Mouse (Mus musculus): ENCODE measurements around the gene Rad9a. TPM values are rescaled to one million over a fixed set of nuclear protein-coding genes. Genes with fewer than 3 reads are reported as not detected.

Rad9a gene
- polyA plus RNA-seq, 1 experiment: 33.3 TPM

DNA sequence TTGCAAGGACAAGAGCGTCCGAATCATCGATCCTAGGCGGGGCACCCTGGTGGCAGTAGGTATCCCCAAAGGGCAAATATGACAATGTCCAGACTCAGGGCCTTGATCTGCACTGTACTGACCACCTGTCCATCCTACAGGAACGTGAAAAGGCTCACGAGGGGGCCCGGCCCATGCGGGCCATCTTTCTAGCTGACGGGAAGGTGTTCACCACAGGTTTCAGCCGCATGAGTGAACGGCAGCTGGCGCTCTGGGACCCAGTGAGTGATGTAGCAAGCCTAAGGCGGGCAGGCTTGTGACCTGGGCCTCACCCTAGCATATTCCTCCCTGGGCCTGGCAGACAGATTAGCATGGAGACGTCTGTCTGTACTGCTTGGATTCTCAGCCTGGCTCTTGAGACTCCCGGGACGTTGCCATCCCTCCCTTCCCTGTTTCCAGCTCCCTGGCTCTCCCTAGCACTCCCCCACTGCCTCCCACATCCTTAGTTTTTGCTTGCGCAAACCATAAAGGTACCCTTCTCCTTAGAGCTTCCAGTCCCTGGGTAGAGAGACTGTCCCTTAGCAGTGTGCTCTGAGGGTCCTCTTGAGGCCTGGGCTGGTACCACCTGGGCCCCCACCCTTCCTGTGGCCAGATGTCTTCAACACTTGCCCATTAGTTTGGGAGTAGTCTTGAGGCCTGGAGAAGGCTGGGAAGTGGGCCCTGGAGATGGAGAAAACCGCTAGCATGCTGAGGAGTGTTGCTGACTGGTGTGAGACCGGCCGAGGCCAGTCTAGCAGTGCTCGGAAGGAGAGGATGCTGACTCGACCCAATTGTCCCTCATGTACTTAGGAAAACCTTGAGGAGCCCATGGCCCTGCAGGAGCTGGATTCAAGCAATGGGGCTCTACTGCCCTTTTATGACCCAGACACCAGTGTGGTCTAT, 50.6 kb downstream of the Rad9a start:
- peaks cover 32% of the 10 kb centered on the region for H3K36me3 ChIP-seq (ENCODE audit: control insufficient read depth, insufficient read depth)
- peaks cover 15% of the 10 kb centered on the region for H3K79me3 ChIP-seq (ENCODE audit: low read depth)
- no peak overlapping the region for H3ac ChIP-seq (ENCODE audit: control insufficient read depth, insufficient read length, low read depth)
- peaks cover 28% of the 10 kb centered on the region for H3K79me2 ChIP-seq (ENCODE audit: control insufficient read depth, insufficient read depth)
- no peaks in the 10 kb centered on the region for H3K27me3 ChIP-seq (ENCODE audit: control insufficient read depth, insufficient read depth, insufficient read length)
- TF ChIP-seq MYOG (IDR thresholded peaks at IDR 0.05; ENCODE audit: control insufficient read depth, extremely low read depth, insufficient read length): no peak
- no peak for TF ChIP-seq USF1 (IDR thresholded peaks at IDR 0.05; ENCODE audit: low read depth)
- TF ChIP-seq FOSL1 (IDR thresholded peaks at IDR 0.05; ENCODE audit: insufficient read depth, low read length, poor library complexity, severe bottlenecking): no peak
- TF ChIP-seq MAX (IDR thresholded peaks at IDR 0.05): no peak
- TF ChIP-seq CEBPB (IDR thresholded peaks at IDR 0.05; ENCODE audit: low read depth): no peak
- no peak for TF ChIP-seq CTCF (IDR thresholded peaks at IDR 0.05; ENCODE audit: control insufficient read depth, insufficient read depth, insufficient read length)
- no peak for TF ChIP-seq MYOD1 (IDR thresholded peaks at IDR 0.05; ENCODE audit: control insufficient read depth, insufficient read length, low read depth)
- H3K4me3 ChIP-seq (ENCODE audit: insufficient read depth, poor library complexity, severe bottlenecking): no peak overlapping the region

DNA sequence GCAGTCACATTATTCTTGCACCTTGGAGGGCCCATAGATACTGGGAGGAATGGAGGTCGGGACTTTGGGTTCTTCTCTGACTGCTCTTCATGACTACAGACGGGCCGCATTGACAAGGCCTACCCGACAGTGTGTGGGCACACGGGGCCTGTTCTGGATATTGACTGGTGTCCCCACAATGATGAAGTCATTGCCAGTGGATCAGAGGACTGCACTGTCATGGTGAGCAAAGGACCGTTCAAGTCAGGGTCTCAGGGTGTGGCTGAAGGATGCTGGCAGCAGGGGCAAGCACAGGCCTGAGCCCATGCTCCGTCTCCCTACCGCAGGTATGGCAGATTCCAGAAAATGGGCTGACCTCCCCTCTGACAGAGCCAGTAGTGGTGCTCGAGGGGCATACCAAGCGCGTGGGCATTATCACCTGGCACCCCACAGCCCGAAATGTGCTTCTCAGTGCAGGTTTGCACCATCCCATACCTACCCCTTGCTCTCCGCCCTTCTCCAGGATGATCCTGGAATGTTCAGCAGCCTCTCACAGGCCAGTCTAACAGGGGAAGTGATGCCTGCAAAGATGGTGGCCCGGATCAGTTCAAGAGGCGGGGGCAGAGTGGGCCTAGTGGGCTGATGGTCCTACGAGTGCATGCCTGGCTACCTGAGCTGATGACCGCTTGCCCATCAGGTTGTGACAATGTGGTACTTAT, 51.5 kb downstream of the Rad9a start:
- peaks cover 27% of the 10 kb centered on the region for H3K36me3 ChIP-seq (ENCODE audit: control insufficient read depth, insufficient read depth)
- H3ac ChIP-seq (ENCODE audit: control insufficient read depth, insufficient read length, low read depth): no peak overlapping the region
- peaks cover 15% of the 10 kb centered on the region for H3K79me3 ChIP-seq (ENCODE audit: low read depth)
- no peaks in the 10 kb centered on the region for H3K27me3 ChIP-seq (ENCODE audit: control insufficient read depth, insufficient read depth, insufficient read length)
- TF ChIP-seq USF1 (IDR thresholded peaks at IDR 0.05; ENCODE audit: low read depth) (no peak), FOSL1 (IDR thresholded peaks at IDR 0.05; ENCODE audit: insufficient read depth, low read length, poor library complexity, severe bottlenecking) (no peak), CTCF (IDR thresholded peaks at IDR 0.05; ENCODE audit: control insufficient read depth, insufficient read depth, insufficient read length) (no peak), MAX (IDR thresholded peaks at IDR 0.05) (no peak), CEBPB (IDR thresholded peaks at IDR 0.05; ENCODE audit: low read depth) (no peak), MYOG (IDR thresholded peaks at IDR 0.05; ENCODE audit: control insufficient read depth, extremely low read depth, insufficient read length) (no peak), MYOD1 (IDR thresholded peaks at IDR 0.05; ENCODE audit: control insufficient read depth, insufficient read length, low read depth) (no peak)
- H3K4me3 ChIP-seq (ENCODE audit: insufficient read depth, poor library complexity, severe bottlenecking): peak overlapping the region; percentile 74
- peaks cover 28% of the 10 kb centered on the region for H3K79me2 ChIP-seq (ENCODE audit: control insufficient read depth, insufficient read depth)

DNA sequence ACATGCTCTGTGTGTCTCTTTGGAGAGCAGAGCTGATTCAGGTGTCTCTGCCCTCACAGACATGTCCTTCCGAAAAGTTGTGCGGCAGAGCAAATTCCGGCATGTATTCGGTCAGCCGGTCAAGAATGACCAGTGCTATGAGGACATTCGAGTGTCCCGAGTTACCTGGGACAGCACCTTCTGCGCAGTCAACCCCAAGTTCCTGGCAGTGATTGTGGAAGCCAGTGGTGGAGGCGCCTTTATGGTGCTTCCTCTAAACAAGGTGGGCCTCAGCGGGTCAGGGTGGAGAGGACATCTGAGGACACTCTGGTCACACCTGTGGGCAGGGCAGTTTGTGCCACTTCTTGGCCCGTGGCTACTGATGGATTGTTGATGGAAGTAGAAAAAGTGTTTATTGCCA, 52.2 kb downstream of the Rad9a start:
- Histone ChIP-seq H3K79me3 (ENCODE audit: low read depth) (peaks cover 15% of the 10 kb centered on the region), H3ac (ENCODE audit: control insufficient read depth, insufficient read length, low read depth) (peak overlapping the region; percentile 97), H3K4me3 (ENCODE audit: insufficient read depth, poor library complexity, severe bottlenecking) (peak overlapping the region; percentile 74), H3K79me2 (ENCODE audit: control insufficient read depth, insufficient read depth) (peaks cover 28% of the 10 kb centered on the region), H3K27me3 (ENCODE audit: control insufficient read depth, insufficient read depth, insufficient read length) (no peaks in the 10 kb centered on the region), H3K36me3 (ENCODE audit: control insufficient read depth, insufficient read depth) (peaks cover 27% of the 10 kb centered on the region)
- TF ChIP-seq USF1 (IDR thresholded peaks at IDR 0.05; ENCODE audit: low read depth): no peak
- no peak for TF ChIP-seq MYOG (IDR thresholded peaks at IDR 0.05; ENCODE audit: control insufficient read depth, extremely low read depth, insufficient read length)
- TF ChIP-seq FOSL1 (IDR thresholded peaks at IDR 0.05; ENCODE audit: insufficient read depth, low read length, poor library complexity, severe bottlenecking): no peak

DNA sequence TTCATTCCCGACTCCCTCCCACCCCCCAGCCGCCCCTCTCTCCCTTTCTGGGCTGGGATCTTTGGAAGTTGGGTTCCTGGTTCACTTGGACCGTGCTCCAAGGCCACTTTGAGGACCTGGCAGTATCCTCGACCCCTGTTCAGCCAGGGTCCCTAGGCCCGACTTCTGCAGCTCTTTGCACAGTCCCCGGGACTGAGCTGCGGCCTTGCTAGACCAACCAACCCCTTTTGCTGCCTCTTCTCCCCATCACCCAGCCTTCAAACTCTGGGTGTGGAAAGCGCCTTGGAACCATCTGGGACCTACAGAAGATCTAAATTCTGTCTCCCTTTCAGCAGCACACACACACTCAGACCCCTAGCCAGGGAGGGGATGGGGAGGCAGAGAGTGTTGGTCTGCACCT, 52.6 kb downstream of the Rad9a start:
- peaks cover 23% of the 10 kb centered on the region for H3K36me3 ChIP-seq (ENCODE audit: control insufficient read depth, insufficient read depth)
- H3K27me3 ChIP-seq (ENCODE audit: control insufficient read depth, insufficient read depth, insufficient read length): no peaks in the 10 kb centered on the region
- H3K4me3 ChIP-seq (ENCODE audit: insufficient read depth, poor library complexity, severe bottlenecking): peak overlapping the region; percentile 74
- peaks cover 28% of the 10 kb centered on the region for H3K79me2 ChIP-seq (ENCODE audit: control insufficient read depth, insufficient read depth)
- TF ChIP-seq CTCF (IDR thresholded peaks at IDR 0.05; ENCODE audit: control insufficient read depth, insufficient read depth, insufficient read length) (no peak), FOSL1 (IDR thresholded peaks at IDR 0.05; ENCODE audit: insufficient read depth, low read length, poor library complexity, severe bottlenecking) (no peak), MYOD1 (IDR thresholded peaks at IDR 0.05; ENCODE audit: control insufficient read depth, insufficient read length, low read depth) (no peak), MYOG (IDR thresholded peaks at IDR 0.05; ENCODE audit: control insufficient read depth, extremely low read depth, insufficient read length) (no peak), USF1 (IDR thresholded peaks at IDR 0.05; ENCODE audit: low read depth) (no peak), MAX (IDR thresholded peaks at IDR 0.05) (no peak), CEBPB (IDR thresholded peaks at IDR 0.05; ENCODE audit: low read depth) (no peak)
- peak overlapping the region; percentile 97 for H3ac ChIP-seq (ENCODE audit: control insufficient read depth, insufficient read length, low read depth)
- H3K79me3 ChIP-seq (ENCODE audit: low read depth): peaks cover 15% of the 10 kb centered on the region

DNA sequence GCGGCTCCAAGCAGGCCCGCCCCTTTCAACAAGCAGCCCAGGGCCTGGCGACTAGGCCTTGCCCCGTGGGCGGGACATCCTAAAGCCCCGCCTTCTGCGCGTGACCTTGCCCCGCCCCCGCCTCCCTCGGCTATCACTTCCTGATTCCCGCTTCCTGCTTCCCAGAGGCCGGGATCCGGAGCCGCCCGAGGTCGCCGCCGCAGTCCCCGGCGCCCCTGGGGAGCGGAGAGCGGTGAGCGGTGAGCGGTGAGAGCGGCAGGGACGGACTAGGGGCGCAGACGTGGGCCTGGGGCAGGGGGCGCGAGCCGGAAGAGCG, 53.0 kb downstream of the Rad9a start, which contains the start of gene Coro1b:
Gene Coro1b, plus strand, starts transcription at position 129 of the 316 bp plus-strand sequence.
- no peaks in the 10 kb centered on the region for H3K27me3 ChIP-seq (ENCODE audit: control insufficient read depth, insufficient read depth, insufficient read length)
- H3K36me3 ChIP-seq (ENCODE audit: control insufficient read depth, insufficient read depth): peaks cover 19% of the 10 kb centered on the region
- TF ChIP-seq USF1 (IDR thresholded peaks at IDR 0.05; ENCODE audit: low read depth): peak; percentile 68
- peak; percentile 24 for TF ChIP-seq MAX (IDR thresholded peaks at IDR 0.05)
- no peak for TF ChIP-seq CTCF (IDR thresholded peaks at IDR 0.05; ENCODE audit: control insufficient read depth, insufficient read depth, insufficient read length)

More for the DNA sequence above, 53.0 kb downstream of the Rad9a start, which contains the start of gene Coro1b:
- Histone ChIP-seq H3ac (ENCODE audit: control insufficient read depth, insufficient read length, low read depth) (peak within 1 kb of the TSS; percentile 97), H3K79me3 (ENCODE audit: low read depth) (peaks cover 15% of the 10 kb centered on the region), H3K79me2 (ENCODE audit: control insufficient read depth, insufficient read depth) (peaks cover 28% of the 10 kb centered on the region), H3K4me3 (ENCODE audit: insufficient read depth, poor library complexity, severe bottlenecking) (peak within 1 kb of the TSS; percentile 74)

Data from C2C12 (cell line).